In genomic region chr5:33652783-33653173, GRCm38 (mm10) we compare ENCODE assay signal across 8 mouse cellular contexts. TPM values are rescaled to one million over a fixed set of nuclear protein-coding genes. Genes with fewer than 3 reads are reported as not detected.
A peak's percentile ranks its signal among the peaks of the same experiment; 100 is the strongest.
DNase-seq lines count a peak whose midpoint lies in the region; ATAC-seq and TF ChIP-seq lines count a peak whose summit lies in the region.

No protein-coding gene starts in this region.

- WGBS in heart, adult 2 months = 5% methylated on average over 9 of the region's 9 CpGs
- 11% methylated on average over 9 of the region's 9 CpGs for WGBS in thymus, adult 2 months
- 3% methylated on average over 9 of the region's 9 CpGs for WGBS in liver, embryonic 12.5 days (ENCODE audit: insufficient replicate concordance)

- intact Hi-C loops in heart, adult 2 months (cut with DNase I) = loop anchor here (10.0 kb wide), 2 partner anchors 532 to 712 kb away; partner anchors contain the start of genes Fam193a and Mxd4
- intact Hi-C loops in left cerebral cortex, postnatal 4 days (cut with DNase I) = no loop called here

- TF ChIP-seq CTCF in heart, adult 2 months (IDR thresholded peaks at IDR 0.05) = no peak
- TF ChIP-seq CTCF in thymus, adult 2 months (IDR thresholded peaks at IDR 0.05; ENCODE audit: borderline replicate concordance, control insufficient read depth, extremely low read depth, insufficient read depth, low read length, poor library complexity) = no peak

- no peaks in the 10 kb centered on the region for H3K79me2 ChIP-seq in heart, adult 2 months (replicated peaks; ENCODE audit: control insufficient read depth, insufficient read depth, low read length)

- TF ChIP-seq EP300 in heart, adult 2 months (IDR thresholded peaks at IDR 0.05; ENCODE audit: insufficient read depth, low read depth, low read length) = no peak

- TF ChIP-seq POLR2A in heart, adult 2 months (IDR thresholded peaks at IDR 0.05; ENCODE audit: insufficient read depth, low read depth, low read length) = no peak
- no peak for TF ChIP-seq POLR2A in thymus, adult 2 months (IDR thresholded peaks at IDR 0.05; ENCODE audit: control insufficient read depth, extremely low read depth, insufficient read depth, low read length, poor library complexity)

- DNase-seq in heart, adult 2 months = no peak
- no peak for DNase-seq in heart, adult 8-10 months (ENCODE audit: low spot score)
- no peak for DNase-seq in thymus, adult 2 months
- no peak for DNase-seq in thymus, postnatal 0 days (ENCODE audit: low spot score)
- DNase-seq in adrenal gland, postnatal 14 days = no peak
- DNase-seq in layer of hippocampus, adult 18-20 months (ENCODE audit: low spot score in 2 of 2) = no peak
- DNase-seq in left cerebral cortex, postnatal 4 days = no peak

- peaks cover 8% of the 10 kb centered on the region for H3K4me1 ChIP-seq in heart, adult 2 months (ENCODE audit: control insufficient read depth, insufficient read depth, low read length)
- peaks cover 9% of the 10 kb centered on the region for H3K4me1 ChIP-seq in thymus, adult 2 months (replicated peaks; ENCODE audit: control insufficient read depth, insufficient read depth, low read length)
- peaks cover 72% of the 10 kb centered on the region for H3K4me1 ChIP-seq in liver, embryonic 12.5 days

- H3K27ac ChIP-seq in heart, adult 2 months = peak overlapping the region; percentile 5; the same call in 1 of the 2 replicates
- no peak overlapping the region for H3K27ac ChIP-seq in thymus, adult 2 months (ENCODE audit: control insufficient read depth, insufficient read depth, low read length)
- peak overlapping the region; percentile 93 for H3K27ac ChIP-seq in liver, embryonic 12.5 days

- peak overlapping the region; percentile 79 for H3K4me2 ChIP-seq in liver, embryonic 12.5 days

- H3K27me3 ChIP-seq in heart, adult 2 months (ENCODE audit: control insufficient read depth, insufficient read depth, low read length) = no peaks in the 10 kb centered on the region
- no peaks in the 10 kb centered on the region for H3K27me3 ChIP-seq in thymus, adult 2 months (ENCODE audit: control insufficient read depth, insufficient read depth, low read length)
- H3K27me3 ChIP-seq in liver, embryonic 12.5 days (replicated peaks) = no peaks in the 10 kb centered on the region

- H3K36me3 ChIP-seq in heart, adult 2 months (ENCODE audit: control insufficient read depth, insufficient read depth, low read length) = peaks cover 10% of the 10 kb centered on the region; the same call in 1 of the 2 replicates
- H3K36me3 ChIP-seq in thymus, adult 2 months (ENCODE audit: control insufficient read depth, insufficient read depth, low read length) = peaks cover 6% of the 10 kb centered on the region
- H3K36me3 ChIP-seq in liver, embryonic 12.5 days = peaks cover 62% of the 10 kb centered on the region

- H3K4me3 ChIP-seq in heart, adult 2 months = peak overlapping the region; percentile 27; the same call in 1 of the 2 replicates
- H3K4me3 ChIP-seq in thymus, adult 2 months (ENCODE audit: control insufficient read depth, insufficient read depth, low read length) = peak overlapping the region; percentile 7
- peak overlapping the region; percentile 93 for H3K4me3 ChIP-seq in liver, embryonic 12.5 days

- peak; percentile 17 for ATAC-seq in liver, embryonic 12.5 days

- H3K9ac ChIP-seq in heart, adult 2 months (ENCODE audit: low read depth, low read length) = peak overlapping the region; percentile 20
- H3K9ac ChIP-seq in liver, embryonic 12.5 days = peak overlapping the region; percentile 69

- H3K9me3 ChIP-seq in liver, embryonic 12.5 days (replicated peaks) = no peaks in the 10 kb centered on the region

RNA-seq across cellular contexts. Expression of gene Slbp, which starts 0.4 kb away (rescaled TPM):
- total RNA-seq in heart, adult 2 months (2021) = 10 to 100 TPM; 10.6 to 12.7 TPM
- 7.7 and 13.8 TPM in 2 replicates for polyA plus RNA-seq in heart, adult 2 months (2012; rRNA removed)
- total RNA-seq in heart, adult 8-10 months (2022) = 10 to 100 TPM in 2 of 4 experiments, 1 to 10 TPM in 2; 8.8 to 12.0 (median 10.6) TPM
- 87.4 and 132 TPM in 2 replicates for polyA plus RNA-seq in thymus, adult 2 months (2012; rRNA removed)
- polyA plus RNA-seq in thymus, postnatal 0 days (2015; fragmentation: Nextera tagmentation; extraction: Ambion mirVana) = 353 and 376 TPM in 2 replicates
- polyA plus RNA-seq in liver, embryonic 12.5 days (2016; fragmentation: Nextera tagmentation; extraction: Ambion mirVana) = 326 and 340 TPM in 2 replicates
- 53.5 and 61.1 TPM in 2 replicates for total RNA-seq in adrenal gland, postnatal 14 days (2021)
- total RNA-seq in layer of hippocampus, adult 18-20 months (2021) = 10 to 100 TPM; 19.5 to 21.0 TPM
- 10 to 100 TPM; 36.1 to 39.2 TPM for total RNA-seq in left cerebral cortex, postnatal 4 days (2021)

RNA-seq across cellular contexts. Expression of gene Tacc3, which starts 5.2 kb away (rescaled TPM):
- total RNA-seq in heart, adult 2 months (2021) = 1 to 10 TPM; 1.4 to 3.1 TPM
- polyA plus RNA-seq in heart, adult 2 months (2012; rRNA removed) = 1.8 and 2.6 TPM in 2 replicates
- total RNA-seq in heart, adult 8-10 months (2022) = 1 to 10 TPM; 1.6 to 3.1 (median 2.1) TPM
- polyA plus RNA-seq in thymus, adult 2 months (2012; rRNA removed) = 57.3 and 72.7 TPM in 2 replicates
- 195 and 217 TPM in 2 replicates for polyA plus RNA-seq in thymus, postnatal 0 days (2015; fragmentation: Nextera tagmentation; extraction: Ambion mirVana)
- polyA plus RNA-seq in liver, embryonic 12.5 days (2016; fragmentation: Nextera tagmentation; extraction: Ambion mirVana) = 199 and 203 TPM in 2 replicates
- total RNA-seq in adrenal gland, postnatal 14 days (2021) = 16.8 and 23.8 TPM in 2 replicates
- 1 to 10 TPM; 3.2 to 3.3 TPM for total RNA-seq in layer of hippocampus, adult 18-20 months (2021)
- total RNA-seq in left cerebral cortex, postnatal 4 days (2021) = 10 to 100 TPM; 14.9 to 15.3 TPM

RNA-seq across cellular contexts. Expression of gene Tmem129, which starts 5.4 kb away (rescaled TPM):
- 10 to 100 TPM; 19.3 to 21.8 TPM for total RNA-seq in heart, adult 2 months (2021)
- 40.1 and 49.0 TPM in 2 replicates for polyA plus RNA-seq in heart, adult 2 months (2012; rRNA removed)
- total RNA-seq in heart, adult 8-10 months (2022) = 10 to 100 TPM; 20.4 to 22.2 (median 21.9) TPM
- 71.6 and 78.0 TPM in 2 replicates for polyA plus RNA-seq in thymus, adult 2 months (2012; rRNA removed)
- 28.4 and 30.8 TPM in 2 replicates for polyA plus RNA-seq in thymus, postnatal 0 days (2015; fragmentation: Nextera tagmentation; extraction: Ambion mirVana)
- polyA plus RNA-seq in liver, embryonic 12.5 days (2016; fragmentation: Nextera tagmentation; extraction: Ambion mirVana) = 26.4 and 27.3 TPM in 2 replicates
- 20.0 and 25.1 TPM in 2 replicates for total RNA-seq in adrenal gland, postnatal 14 days (2021)
- total RNA-seq in layer of hippocampus, adult 18-20 months (2021) = 10 to 100 TPM; 22.6 to 23.4 TPM
- 10 to 100 TPM; 15.2 to 17.6 TPM for total RNA-seq in left cerebral cortex, postnatal 4 days (2021)

RNA-seq across cellular contexts. Expression of gene Gm9903, which starts 23.1 kb away (rescaled TPM):
- 1 to 10 TPM; 1.0 to 1.1 TPM for total RNA-seq in heart, adult 2 months (2021)
- 2.1 and 2.5 TPM in 2 replicates for polyA plus RNA-seq in heart, adult 2 months (2012; rRNA removed)
- 1 to 10 TPM in 2 of 4 experiments, under 1 TPM in 2; 0.87 to 1.1 (median 1.0) TPM for total RNA-seq in heart, adult 8-10 months (2022)
- polyA plus RNA-seq in thymus, adult 2 months (2012; rRNA removed) = 0.56 and 0.82 TPM in 2 replicates
- 0.44 and 0.60 TPM in 2 replicates for polyA plus RNA-seq in thymus, postnatal 0 days (2015; fragmentation: Nextera tagmentation; extraction: Ambion mirVana)
- polyA plus RNA-seq in liver, embryonic 12.5 days (2016; fragmentation: Nextera tagmentation; extraction: Ambion mirVana) = 0.11 and 0.19 TPM in 2 replicates
- 0.44 and 0.49 TPM in 2 replicates for total RNA-seq in adrenal gland, postnatal 14 days (2021)
- total RNA-seq in layer of hippocampus, adult 18-20 months (2021) = under 1 TPM; 0.56 to 0.77 TPM
- under 1 TPM; 0.20 to 0.86 TPM for total RNA-seq in left cerebral cortex, postnatal 4 days (2021)

RNA-seq across cellular contexts. Expression of gene Fam53a, which starts 23.3 kb away (rescaled TPM):
- total RNA-seq in heart, adult 2 months (2021) = 10 to 100 TPM; 26.1 to 26.9 TPM
- 19.7 and 22.8 TPM in 2 replicates for polyA plus RNA-seq in heart, adult 2 months (2012; rRNA removed)
- 10 to 100 TPM; 24.0 to 30.9 (median 28.1) TPM for total RNA-seq in heart, adult 8-10 months (2022)
- polyA plus RNA-seq in thymus, adult 2 months (2012; rRNA removed) = 89.5 and 125 TPM in 2 replicates
- polyA plus RNA-seq in thymus, postnatal 0 days (2015; fragmentation: Nextera tagmentation; extraction: Ambion mirVana) = 72.6 and 78.5 TPM in 2 replicates
- 32.4 and 40.7 TPM in 2 replicates for polyA plus RNA-seq in liver, embryonic 12.5 days (2016; fragmentation: Nextera tagmentation; extraction: Ambion mirVana)
- total RNA-seq in adrenal gland, postnatal 14 days (2021) = 26.8 and 27.6 TPM in 2 replicates
- total RNA-seq in layer of hippocampus, adult 18-20 months (2021) = 10 to 100 TPM; 24.7 to 27.3 TPM
- 10 to 100 TPM; 16.1 to 17.3 TPM for total RNA-seq in left cerebral cortex, postnatal 4 days (2021)

Comparison
In these comparisons a context has a peak if more than half of its experiments do, and no peak if none do; other contexts are left out.
1. H3K4me3 ChIP-seq: peak in every context shown above with its lines; median percentile 93 in liver, embryonic 12.5 days; 27 in heart, adult 2 months; 7 in thymus, adult 2 months.